Mouse (Mus musculus) small intestine, adult 2 months (tissue): Measurements from ENCODE around the gene Etnk1.

Experiments used
- CTCF ChIP-seq: fragments of 200-500 bp; IDR thresholded peaks from 2 replicates; pipeline ENCODE4 v1.5.1; 2012; ENCODE audit warnings: low read depth, mild to moderate bottlenecking, control low read depth, inconsistent platforms, low read length, moderate library complexity, mixed read lengths; ENCODE audit not compliant: insufficient replicate concordance, insufficient read length; ENCODE audit errors: extremely low read depth
- POLR2A ChIP-seq: fragments of 200-500 bp; IDR thresholded peaks from 2 replicates; pipeline ENCODE4 v1.6.1; 2012; ENCODE audit warnings: low read depth, mild to moderate bottlenecking, control low read depth, inconsistent platforms, low read length, moderate library complexity

DNA sequence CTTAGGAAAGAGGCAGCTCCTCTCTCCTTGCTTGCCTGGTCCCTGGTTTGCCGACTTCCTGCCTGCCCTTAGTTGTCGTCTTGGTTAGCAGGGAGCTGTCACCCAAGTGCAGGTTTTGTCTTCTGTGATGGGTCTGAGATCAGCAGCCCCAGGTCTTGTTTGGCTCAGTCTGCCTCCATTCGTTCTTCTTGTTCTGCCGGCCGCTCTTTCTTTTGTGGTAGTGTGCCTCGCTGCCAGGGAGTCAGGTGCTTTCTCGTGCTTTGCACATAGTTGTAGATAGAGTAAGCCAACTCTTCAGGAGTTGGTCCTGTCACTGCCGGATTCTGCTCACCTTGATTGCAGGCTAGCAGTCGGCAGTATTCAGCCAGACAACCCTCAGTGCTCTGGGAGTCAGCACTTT lies 9.6 kb downstream of the Etnk1 start:
- TF ChIP-seq CTCF (no peak), POLR2A (no peak)
